Mouse (Mus musculus): ENCODE measurements around the gene Nucb1. TPM values are rescaled to one million over a fixed set of nuclear protein-coding genes. Genes with fewer than 3 reads are reported as not detected.

Gene Nucb1
- polyA plus RNA-seq (2012; fragmentation: generic; extraction: Trizol), result 135 TPM

DNA sequence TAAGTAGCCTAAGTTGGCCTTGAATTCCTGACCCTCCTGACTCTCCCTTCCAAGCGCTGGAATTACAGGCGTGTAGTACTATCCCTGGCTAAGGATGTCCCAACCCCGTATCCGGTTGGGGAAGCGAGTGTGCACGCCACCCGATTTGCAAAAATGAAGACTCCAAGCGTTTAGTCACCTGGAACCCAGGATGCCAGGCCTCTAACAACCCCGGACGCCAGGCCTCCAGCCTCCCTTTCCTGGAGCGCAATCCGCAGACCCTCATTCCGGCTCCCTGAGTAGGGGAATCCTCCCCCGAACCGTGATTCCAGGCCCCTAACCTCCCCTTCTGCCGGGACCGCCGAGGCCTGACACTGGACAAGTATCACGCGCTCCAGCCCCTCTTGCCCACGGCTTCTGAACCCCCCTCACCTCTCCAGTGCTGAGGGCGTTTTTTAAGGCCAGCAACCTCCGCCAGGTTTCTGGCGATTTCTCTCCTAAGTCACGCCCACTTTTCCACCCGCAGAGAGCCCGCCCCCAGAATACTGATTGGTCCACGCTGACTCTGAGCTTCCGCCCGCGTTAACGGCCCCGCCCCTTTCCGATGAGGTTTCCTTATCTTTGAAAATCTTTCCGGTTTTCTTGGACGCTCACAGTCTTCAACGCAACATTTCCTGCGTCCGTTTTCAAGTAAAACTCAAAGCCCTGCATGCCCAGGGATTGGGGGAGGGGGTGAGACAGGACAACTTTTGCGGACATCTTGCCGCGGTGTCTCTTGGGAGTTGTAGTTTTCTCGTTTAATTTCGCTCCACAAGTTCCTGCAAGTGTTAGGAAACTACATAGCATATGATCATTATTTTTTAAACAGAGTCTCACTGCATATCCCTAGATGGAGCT, at the start of gene Nucb1:
TSS of gene Nucb1 (minus strand) at position 495 of the 876 bp plus-strand sequence.
- TF ChIP-seq TCF3 (IDR thresholded peaks at IDR 0.05; ENCODE audit: insufficient read length, low read depth) (no peak), POLR2A (IDR thresholded peaks at IDR 0.05; ENCODE audit: insufficient read length, low read depth) (peak; percentile 52), POLR2AphosphoS2 (IDR thresholded peaks at IDR 0.05; ENCODE audit: insufficient read length, low read depth) (peak; percentile 57), TCF12 (IDR thresholded peaks at IDR 0.05; ENCODE audit: insufficient read depth, poor library complexity, severe bottlenecking) (no peak), MAX (IDR thresholded peaks at IDR 0.05; ENCODE audit: low read depth) (no peak)
- peak within 1 kb of the TSS; percentile 92 for H3K4me2 ChIP-seq (ENCODE audit: low read depth)
- peak within 1 kb of the TSS; percentile 74 for H3K4me3 ChIP-seq
- H3K79me2 ChIP-seq (ENCODE audit: control insufficient read depth, insufficient read depth), result no peaks in the 10 kb centered on the region
- peak within 1 kb of the TSS; percentile 48 for H3ac ChIP-seq (ENCODE audit: control insufficient read depth, insufficient read length)
- H3K27me3 ChIP-seq (ENCODE audit: control insufficient read depth, insufficient read depth, insufficient read length), result no peaks in the 10 kb centered on the region
- H3K36me3 ChIP-seq (ENCODE audit: control insufficient read depth, insufficient read depth), result no peaks in the 10 kb centered on the region

DNA sequence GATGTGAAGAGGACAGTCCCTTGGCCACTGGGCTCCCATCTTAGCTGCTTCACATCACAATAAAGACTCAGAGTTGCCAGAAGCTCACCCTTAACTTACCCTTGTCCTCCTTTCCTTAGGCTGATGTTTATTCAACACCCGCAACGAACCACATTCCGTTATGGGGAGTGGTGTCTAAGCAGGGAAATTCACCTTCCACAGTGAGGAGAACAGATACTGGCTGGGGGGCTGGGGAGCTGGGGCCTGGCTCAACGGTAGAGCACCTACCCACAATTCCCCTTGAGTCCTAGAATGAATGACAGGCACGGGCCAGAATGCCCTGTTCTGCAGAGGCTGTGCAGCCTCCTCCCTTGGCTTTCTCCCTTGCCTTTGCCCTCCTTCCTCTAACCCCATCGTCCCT, 48.7 kb upstream of the Nucb1 start:
- no peak overlapping the region for H3K4me2 ChIP-seq (ENCODE audit: low read depth)
- no peaks in the 10 kb centered on the region for H3K27me3 ChIP-seq (ENCODE audit: control insufficient read depth, insufficient read depth, insufficient read length)
- no peaks in the 10 kb centered on the region for H3K79me2 ChIP-seq (ENCODE audit: control insufficient read depth, insufficient read depth)
- H3K4me3 ChIP-seq, result no peak overlapping the region
- TF ChIP-seq E2F4 (IDR thresholded peaks at IDR 0.05; ENCODE audit: insufficient read depth), result no peak
- TF ChIP-seq CEBPB (IDR thresholded peaks at IDR 0.05; ENCODE audit: insufficient read depth, poor library complexity, severe bottlenecking), result no peak
- no peak for TF ChIP-seq REST (IDR thresholded peaks at IDR 0.05; ENCODE audit: insufficient read depth, insufficient read length)
- no peak for TF ChIP-seq POLR2AphosphoS2 (IDR thresholded peaks at IDR 0.05; ENCODE audit: insufficient read length, low read depth)
- no peak for TF ChIP-seq MYOG (IDR thresholded peaks at IDR 0.05; ENCODE audit: control insufficient read depth in 1 of 3, insufficient read depth in 1 of 3, insufficient read length in 2 of 3, low read depth in 2 of 3)
- TF ChIP-seq POLR2A (IDR thresholded peaks at IDR 0.05; ENCODE audit: insufficient read length, low read depth), result no peak
- TF ChIP-seq TCF3 (IDR thresholded peaks at IDR 0.05; ENCODE audit: insufficient read length, low read depth), result no peak
- no peak for TF ChIP-seq MAX (IDR thresholded peaks at IDR 0.05; ENCODE audit: low read depth)
- no peak for TF ChIP-seq TCF12 (IDR thresholded peaks at IDR 0.05; ENCODE audit: insufficient read depth, poor library complexity, severe bottlenecking)
- no peak for TF ChIP-seq USF1 (IDR thresholded peaks at IDR 0.05; ENCODE audit: low read depth)
- no peak for TF ChIP-seq SRF (IDR thresholded peaks at IDR 0.05; ENCODE audit: control insufficient read depth, insufficient read length, low read depth)
- TF ChIP-seq MYOD1 (IDR thresholded peaks at IDR 0.05; ENCODE audit: control insufficient read depth in 1 of 3, insufficient read length in 2 of 3, low read depth in 2 of 3), result no peak
- no peaks in the 10 kb centered on the region for H3K36me3 ChIP-seq (ENCODE audit: control insufficient read depth, insufficient read depth)
- no peak overlapping the region for H3ac ChIP-seq (ENCODE audit: control insufficient read depth, insufficient read length)

DNA sequence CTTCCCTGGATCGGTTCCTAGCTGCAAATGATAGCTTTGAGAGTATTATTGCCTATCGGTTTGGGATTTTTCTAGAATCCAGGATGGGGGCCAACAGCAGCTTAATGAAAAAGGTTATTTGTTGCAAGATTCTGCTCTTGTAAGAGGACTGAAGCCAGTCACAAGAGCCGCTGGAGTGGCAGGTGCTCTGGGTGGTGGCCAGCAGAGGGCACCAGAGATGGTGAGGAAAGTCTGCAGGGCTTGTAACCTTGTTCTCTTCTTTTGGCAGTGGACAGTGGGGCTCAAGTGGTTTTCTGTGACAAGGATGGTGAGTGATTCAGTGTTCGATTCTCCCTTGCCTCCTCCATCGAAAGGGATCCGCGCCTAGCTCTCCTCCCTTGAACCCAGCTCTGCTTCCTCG, 45.6 kb upstream of the Nucb1 start:
- no peaks in the 10 kb centered on the region for H3K36me3 ChIP-seq (ENCODE audit: control insufficient read depth, insufficient read depth)
- no peaks in the 10 kb centered on the region for H3K27me3 ChIP-seq (ENCODE audit: control insufficient read depth, insufficient read depth, insufficient read length)
- no peak overlapping the region for H3K4me2 ChIP-seq (ENCODE audit: low read depth)
- no peak overlapping the region for H3K4me3 ChIP-seq
- TF ChIP-seq REST (IDR thresholded peaks at IDR 0.05; ENCODE audit: insufficient read depth, insufficient read length) (no peak), MYOG (IDR thresholded peaks at IDR 0.05; ENCODE audit: control insufficient read depth in 1 of 3, insufficient read depth in 1 of 3, insufficient read length in 2 of 3, low read depth in 2 of 3) (peak in 1 of 3 experiments; percentile 49), MYOD1 (IDR thresholded peaks at IDR 0.05; ENCODE audit: control insufficient read depth in 1 of 3, insufficient read length in 2 of 3, low read depth in 2 of 3) (peak in 2 of 3 experiments; percentile 33 to 49)
- no peaks in the 10 kb centered on the region for H3K79me2 ChIP-seq (ENCODE audit: control insufficient read depth, insufficient read depth)
- no peak overlapping the region for H3ac ChIP-seq (ENCODE audit: control insufficient read depth, insufficient read length)

DNA sequence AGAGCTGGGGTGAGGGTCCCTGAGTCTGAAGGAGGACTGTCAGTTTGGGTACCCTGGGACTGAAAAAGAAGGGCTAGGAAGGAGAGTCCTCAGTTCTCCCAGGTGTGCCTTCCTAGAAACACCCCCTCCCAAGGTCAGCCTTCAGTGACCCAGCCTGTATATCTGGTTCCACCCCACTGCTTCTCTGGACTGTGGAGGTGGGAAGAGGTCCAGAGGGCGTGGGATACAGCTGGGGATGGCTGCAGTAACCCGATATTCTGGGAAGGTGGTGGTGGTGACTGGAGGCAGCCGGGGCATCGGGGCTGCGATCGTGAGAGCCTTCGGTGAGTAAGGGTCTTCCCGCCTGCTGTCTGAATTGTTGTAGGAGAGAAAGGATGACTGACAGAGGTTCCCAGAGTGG, 44.5 kb upstream of the Nucb1 start, which contains the start of gene Hsd17b14:
TSS of gene Hsd17b14 (plus strand) at position 150 of the 400 bp plus-strand sequence.
- H3K79me2 ChIP-seq (ENCODE audit: control insufficient read depth, insufficient read depth), result no peaks in the 10 kb centered on the region
- H3ac ChIP-seq (ENCODE audit: control insufficient read depth, insufficient read length), result no peak within 1 kb of the TSS
- no peak within 1 kb of the TSS for H3K4me3 ChIP-seq
- H3K27me3 ChIP-seq (ENCODE audit: control insufficient read depth, insufficient read depth, insufficient read length), result no peaks in the 10 kb centered on the region
- H3K4me2 ChIP-seq (ENCODE audit: low read depth), result no peak within 1 kb of the TSS
- no peaks in the 10 kb centered on the region for H3K36me3 ChIP-seq (ENCODE audit: control insufficient read depth, insufficient read depth)
- TF ChIP-seq POLR2AphosphoS2 (IDR thresholded peaks at IDR 0.05; ENCODE audit: insufficient read length, low read depth), result no peak
- TF ChIP-seq MYOD1 (IDR thresholded peaks at IDR 0.05; ENCODE audit: control insufficient read depth in 1 of 3, insufficient read length in 2 of 3, low read depth in 2 of 3), result no peak
- no peak for TF ChIP-seq TCF3 (IDR thresholded peaks at IDR 0.05; ENCODE audit: insufficient read length, low read depth)

DNA sequence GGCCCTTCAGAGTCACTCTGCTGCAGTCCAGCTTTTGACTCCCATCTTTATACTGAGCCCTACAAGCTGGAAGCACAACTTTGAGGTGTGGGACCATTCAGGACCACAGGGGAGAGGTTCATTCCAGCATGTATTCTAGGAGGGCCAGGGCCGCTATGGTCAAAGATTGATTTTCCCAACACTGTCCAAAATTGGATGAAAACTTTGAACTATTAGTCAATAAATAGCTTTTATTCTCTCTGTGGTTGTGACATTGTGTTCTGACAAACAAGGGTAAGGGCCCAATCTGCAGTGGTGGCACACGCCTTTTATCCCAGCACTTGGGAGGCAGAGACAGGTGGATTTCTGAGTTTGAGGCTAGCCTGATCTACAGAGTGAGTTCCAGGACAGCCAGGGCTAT, 43.8 kb upstream of the Nucb1 start:
- no peak overlapping the region for H3K4me3 ChIP-seq
- H3K27me3 ChIP-seq (ENCODE audit: control insufficient read depth, insufficient read depth, insufficient read length), result no peaks in the 10 kb centered on the region
- H3ac ChIP-seq (ENCODE audit: control insufficient read depth, insufficient read length), result no peak overlapping the region
- no peak overlapping the region for H3K4me2 ChIP-seq (ENCODE audit: low read depth)
- H3K79me2 ChIP-seq (ENCODE audit: control insufficient read depth, insufficient read depth), result no peaks in the 10 kb centered on the region
- no peak for TF ChIP-seq USF1 (IDR thresholded peaks at IDR 0.05; ENCODE audit: low read depth)
- TF ChIP-seq TCF3 (IDR thresholded peaks at IDR 0.05; ENCODE audit: insufficient read length, low read depth), result no peak
- TF ChIP-seq REST (IDR thresholded peaks at IDR 0.05; ENCODE audit: insufficient read depth, insufficient read length), result no peak
- no peak for TF ChIP-seq POLR2A (IDR thresholded peaks at IDR 0.05; ENCODE audit: insufficient read length, low read depth)
- TF ChIP-seq E2F4 (IDR thresholded peaks at IDR 0.05; ENCODE audit: insufficient read depth), result no peak
- TF ChIP-seq TCF12 (IDR thresholded peaks at IDR 0.05; ENCODE audit: insufficient read depth, poor library complexity, severe bottlenecking), result no peak
- TF ChIP-seq MYOD1 (IDR thresholded peaks at IDR 0.05; ENCODE audit: control insufficient read depth in 1 of 3, insufficient read length in 2 of 3, low read depth in 2 of 3), result no peak
- TF ChIP-seq MAX (IDR thresholded peaks at IDR 0.05; ENCODE audit: low read depth), result no peak
- TF ChIP-seq SRF (IDR thresholded peaks at IDR 0.05; ENCODE audit: control insufficient read depth, insufficient read length, low read depth), result no peak
- no peaks in the 10 kb centered on the region for H3K36me3 ChIP-seq (ENCODE audit: control insufficient read depth, insufficient read depth)
